Mouse (Mus musculus): ENCODE measurements around the gene Ferd3l. TPM values are rescaled to one million over a fixed set of nuclear protein-coding genes. Genes with fewer than 3 reads are reported as not detected.

The Ferd3l gene
- total RNA-seq, 2 experiments from 2014 or later = not detected

- ATAC-seq (replicated peaks; ENCODE audit: low FRiP score, poor library complexity, severe bottlenecking) = no peak
Measured at GRCm38 (mm10) chr12:33963671-33964369, 35.6 kb downstream of the Ferd3l start.

DNA sequence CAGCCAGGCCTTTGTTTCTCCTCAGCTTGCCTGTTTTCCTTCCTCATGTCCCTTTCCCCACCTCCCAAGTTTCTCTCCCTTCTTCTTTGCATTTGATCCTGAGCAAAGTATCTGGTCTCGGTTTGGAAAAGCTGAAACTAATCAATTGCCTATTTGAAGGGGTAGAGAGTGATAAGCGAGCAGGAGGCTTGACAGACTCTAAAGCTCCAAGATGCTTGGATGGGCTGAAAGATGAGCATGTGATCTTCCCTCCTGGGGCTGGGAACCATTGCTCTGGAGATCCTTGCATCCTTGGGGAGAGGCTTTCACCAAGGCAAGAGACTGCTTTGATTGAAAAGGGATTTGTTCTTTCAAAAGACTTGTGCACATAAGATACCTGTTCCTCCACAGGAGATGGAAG lies 36.2 kb downstream of the Ferd3l start:
- no peak for ATAC-seq (replicated peaks; ENCODE audit: low FRiP score, poor library complexity, severe bottlenecking)

DNA sequence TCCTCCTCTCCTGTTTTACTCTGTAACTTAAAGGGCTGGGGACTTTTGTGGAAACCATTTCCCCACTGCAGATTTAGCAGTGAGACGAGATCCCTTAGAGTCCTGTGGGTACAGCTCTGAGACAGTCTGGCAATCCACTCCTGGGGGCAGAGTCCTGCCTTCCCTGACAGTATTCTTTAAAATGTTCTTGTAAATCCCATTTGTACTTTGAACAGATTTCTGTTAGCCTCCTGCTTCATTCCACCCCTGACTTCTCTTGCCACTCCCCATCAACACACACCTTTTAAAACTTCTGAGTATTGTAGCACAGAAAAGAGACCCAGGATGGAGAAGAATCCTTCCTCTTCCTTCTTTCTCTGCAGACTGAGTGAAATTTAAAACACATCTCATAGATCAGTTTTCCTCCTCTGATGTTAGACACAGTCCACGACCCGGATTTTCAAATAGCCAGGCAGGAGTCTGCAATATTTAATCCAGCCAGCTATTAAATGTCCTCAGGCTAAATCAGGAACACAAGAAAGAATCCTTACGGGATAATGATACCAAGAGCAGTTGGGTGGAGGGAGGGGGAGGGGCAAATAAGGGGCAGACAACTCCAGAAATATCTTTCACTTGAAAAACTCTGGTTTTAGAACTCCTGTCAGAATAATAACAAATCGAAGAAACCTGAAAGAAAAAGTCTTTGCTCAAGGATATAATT lies 37.6 kb downstream of the Ferd3l start:
- no peak for ATAC-seq (replicated peaks; ENCODE audit: low FRiP score, poor library complexity, severe bottlenecking)

DNA sequence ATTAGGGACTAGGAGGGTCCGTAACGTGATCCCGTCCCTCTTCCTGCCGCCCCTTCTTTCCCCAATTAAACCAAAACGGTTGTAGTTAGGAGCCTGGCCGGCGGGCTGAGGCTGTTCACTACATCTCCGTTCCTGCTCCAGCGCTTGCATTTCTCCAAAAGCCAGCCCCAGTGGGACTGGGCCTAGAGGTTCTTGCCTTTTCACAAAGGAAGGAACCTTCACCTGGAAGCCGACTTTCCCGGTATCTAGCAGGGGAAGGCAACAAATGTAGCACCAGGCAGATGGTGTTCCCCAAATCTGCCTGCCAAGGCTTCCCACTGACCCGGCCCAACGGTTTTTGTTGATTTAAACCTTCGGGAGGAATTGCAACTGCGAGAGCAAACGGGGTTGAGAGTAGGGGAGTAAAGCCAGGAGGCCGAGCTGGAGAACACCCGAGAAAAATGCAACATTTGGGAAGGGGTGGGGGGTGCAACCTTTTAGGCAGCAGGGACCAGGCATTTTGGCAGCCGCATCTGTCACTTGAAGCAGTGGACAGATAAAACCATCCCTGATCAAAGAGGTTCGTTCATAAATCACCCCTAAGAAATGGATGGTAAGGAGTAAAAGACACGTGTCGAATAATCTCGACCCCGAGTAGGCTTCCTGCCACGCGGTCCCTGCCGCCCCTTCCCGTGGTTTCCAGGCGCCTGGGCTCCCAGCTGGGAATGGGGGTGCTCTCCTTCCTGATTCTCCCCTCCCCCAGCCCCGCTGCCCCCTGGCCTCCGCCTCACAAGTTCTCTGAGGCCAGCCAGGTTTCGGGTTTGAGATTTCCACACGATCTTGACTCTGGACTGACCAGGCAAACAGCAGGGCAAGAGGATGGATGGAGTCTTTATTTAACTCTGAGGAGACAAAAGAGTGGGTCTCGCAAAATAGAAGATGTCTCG lies 38.5 kb downstream of the Ferd3l start:
- ATAC-seq (replicated peaks; ENCODE audit: low FRiP score, poor library complexity, severe bottlenecking) = no peak

GRCm38 (mm10) chr12:33967514-33967913 lies 39.3 kb downstream of the Ferd3l start:
- no peak for ATAC-seq (replicated peaks; ENCODE audit: low FRiP score, poor library complexity, severe bottlenecking)

GRCm38 (mm10) chr12:33968041-33968897 lies 40.0 kb downstream of the Ferd3l start:
- ATAC-seq (replicated peaks; ENCODE audit: low FRiP score, poor library complexity, severe bottlenecking) = no peak

DNA sequence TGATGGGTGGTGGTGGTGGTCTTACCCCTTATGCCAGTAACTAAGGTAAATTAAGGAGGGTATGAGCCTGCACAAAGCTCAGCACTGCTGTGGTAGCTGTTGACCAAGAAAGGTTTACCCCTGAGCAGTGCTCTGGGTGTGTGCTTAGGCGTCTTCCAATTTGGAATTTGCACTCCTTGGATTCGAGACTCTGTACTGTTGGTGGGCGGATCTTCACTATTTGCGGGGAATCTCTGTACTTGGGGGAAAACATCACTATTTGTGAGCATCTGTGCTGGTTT lies 40.6 kb downstream of the Ferd3l start:
- ATAC-seq (replicated peaks; ENCODE audit: low FRiP score, poor library complexity, severe bottlenecking) = no peak

Other genes with a start within 250 kb of the Ferd3l start
- not detected in 2 replicates for gene Twist1, start 29.2 kb downstream of the Ferd3l start, total RNA-seq (2015; ENCODE audit: low replicate concordance)
- gene Twist1, start 29.2 kb downstream of the Ferd3l start, total RNA-seq (2017; ENCODE audit: low replicate concordance) = not detected in 2 replicates